Mouse (Mus musculus) frontal cortex, postnatal 36 days (tissue): ENCODE measurements around the gene Ggn.
"Not testable (repeated sequence)": the region's sequence is repeated elsewhere in the genome, so short reads cannot be mapped to it uniquely, and the experiment has no call there.

ENCODE experiments used
- DNase-seq, 2 experiments: peaks; one replicate each; pipeline ENCODE4 v3.0.0; 2022; ENCODE audit warnings: low spot score in 2 of 2

Ggn gene

GRCm38 (mm10) chr7:29162294-29162693 is 7.7 kb upstream of the Ggn start:
- no peak for DNase-seq

DNA sequence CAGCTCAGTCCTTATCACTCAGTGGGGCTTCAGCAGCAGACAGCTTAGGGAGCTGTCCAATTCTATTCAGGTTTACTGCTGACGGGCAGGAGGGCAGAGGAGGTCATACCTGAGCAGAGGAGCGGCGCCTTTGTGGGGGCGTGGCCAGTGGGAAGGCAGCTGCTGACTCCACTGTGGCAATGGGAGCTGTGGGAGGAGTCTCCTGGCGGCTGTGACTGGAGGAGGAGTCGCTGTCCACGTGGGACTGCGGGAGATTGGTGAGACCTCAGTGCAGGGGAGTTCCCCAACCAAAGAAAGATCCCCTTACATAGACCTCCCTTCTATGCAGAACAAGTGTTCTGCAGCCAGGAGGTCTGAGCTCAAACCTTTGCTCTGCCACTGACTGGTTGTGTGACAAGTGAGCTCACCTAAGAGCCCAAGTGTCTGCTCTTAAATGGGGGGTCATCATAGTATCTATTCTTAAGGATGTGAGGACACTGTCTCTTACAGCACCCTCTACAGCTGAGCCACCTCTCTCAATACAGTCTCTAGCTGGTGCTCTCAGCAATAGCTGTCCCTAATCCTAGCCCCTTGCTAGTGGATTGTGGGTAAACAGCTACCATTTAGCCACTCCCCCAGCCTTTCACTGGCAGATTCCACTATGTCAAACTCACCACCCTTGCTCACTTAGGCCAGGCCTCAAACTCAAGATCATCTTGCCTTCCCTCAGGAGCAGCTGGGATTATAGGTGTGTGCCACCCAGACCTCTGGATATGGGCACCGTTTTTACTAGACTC is 7.1 kb upstream of the Ggn start:
- DNase-seq = no peak

GRCm38 (mm10) chr7:29167656-29168055 is 2.4 kb upstream of the Ggn start:
- no peak for DNase-seq

GRCm38 (mm10) chr7:29168121-29168695 is 1.8 kb upstream of the Ggn start:
- DNase-seq = no peak

DNA sequence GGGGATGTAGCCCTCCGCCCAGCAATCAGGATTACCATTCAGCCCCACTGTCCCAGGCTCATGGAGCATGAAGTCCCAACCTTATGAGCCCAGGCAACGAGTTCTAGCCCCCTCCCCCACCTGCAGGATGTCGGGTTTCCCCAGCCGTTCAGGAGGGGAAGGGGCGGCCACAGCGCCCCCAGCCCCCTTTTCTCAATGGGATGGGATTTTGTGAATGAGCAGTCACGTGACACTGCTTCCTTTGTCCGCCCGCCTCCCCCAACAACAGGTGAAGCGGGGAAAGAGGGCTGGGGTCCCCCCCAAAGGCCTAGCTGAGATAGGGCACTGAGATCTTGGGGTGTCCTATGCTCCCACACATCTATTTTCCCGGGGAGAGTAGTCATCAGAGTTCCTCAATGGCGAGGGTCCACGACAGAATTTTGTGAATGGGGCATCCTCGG is 1.2 kb upstream of the Ggn start:
- DNase-seq = peak in 1 of 2 experiments; percentile 38

- DNase-seq = peak; percentile 85 to 88
These were observed 562 bp upstream of the Ggn start for GRCm38 (mm10) chr7:29169231-29170065.

- no peak for DNase-seq
These were observed 948 bp downstream of the Ggn start for GRCm38 (mm10) chr7:29170755-29171561.

GRCm38 (mm10) chr7:29171562-29172097 is 1.6 kb downstream of the Ggn start:
- DNase-seq = no peak

GRCm38 (mm10) chr7:29172390-29173016 is 2.5 kb downstream of the Ggn start:
- no peak for DNase-seq

GRCm38 (mm10) chr7:29178106-29178505 is 8.1 kb downstream of the Ggn start:
- no peak for DNase-seq

GRCm38 (mm10) chr7:29179323-29179722 is 9.3 kb downstream of the Ggn start:
- DNase-seq = no peak

DNA sequence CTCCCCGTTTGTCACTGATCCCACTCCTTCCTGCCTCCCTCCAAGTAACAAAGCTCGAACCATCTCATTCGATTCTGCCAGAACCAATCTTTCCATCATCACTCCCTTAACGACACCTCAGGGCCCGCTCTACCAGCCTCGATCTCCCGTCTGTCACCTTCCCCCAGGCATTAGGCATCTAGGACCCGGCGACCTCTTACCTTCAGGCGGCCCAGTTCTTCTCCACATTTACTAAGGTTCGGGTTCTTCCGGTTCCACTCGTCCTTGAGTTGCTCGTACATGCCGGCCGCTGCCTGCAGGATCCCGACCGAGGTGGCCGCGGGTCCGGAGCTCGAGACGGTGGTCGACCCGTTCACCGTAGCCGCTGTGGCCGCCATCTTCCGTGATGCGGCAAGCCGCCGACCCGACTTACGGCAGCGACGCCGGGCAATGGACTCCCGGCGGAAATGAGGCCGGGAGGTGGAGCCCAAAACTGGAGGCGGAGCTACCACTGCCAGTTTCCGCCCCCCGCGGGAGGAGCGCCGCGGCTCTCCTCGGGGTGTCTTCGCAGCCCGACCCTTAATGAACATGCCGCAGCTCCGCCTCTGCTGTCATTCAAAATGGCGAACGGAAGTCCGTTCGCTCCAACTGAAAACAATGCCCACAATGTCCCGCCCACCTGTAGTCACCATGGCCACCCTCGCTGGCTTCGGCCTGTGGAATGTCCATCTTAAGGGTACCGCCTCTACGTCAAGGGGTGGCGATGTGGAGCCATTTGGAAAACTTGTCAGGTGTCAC is 10.3 kb downstream of the Ggn start, which contains the start of gene Psmd8:
Gene Psmd8, minus strand, starts transcription at position 625 of the 777 bp plus-strand sequence.
- DNase-seq = peak; percentile 93 to 96

- no peak for DNase-seq
These were observed 10.8 kb downstream of the Ggn start for GRCm38 (mm10) chr7:29180854-29181236.

- DNase-seq = not testable (repeated sequence)
These were observed 11.3 kb downstream of the Ggn start for GRCm38 (mm10) chr7:29181323-29181722.

DNA sequence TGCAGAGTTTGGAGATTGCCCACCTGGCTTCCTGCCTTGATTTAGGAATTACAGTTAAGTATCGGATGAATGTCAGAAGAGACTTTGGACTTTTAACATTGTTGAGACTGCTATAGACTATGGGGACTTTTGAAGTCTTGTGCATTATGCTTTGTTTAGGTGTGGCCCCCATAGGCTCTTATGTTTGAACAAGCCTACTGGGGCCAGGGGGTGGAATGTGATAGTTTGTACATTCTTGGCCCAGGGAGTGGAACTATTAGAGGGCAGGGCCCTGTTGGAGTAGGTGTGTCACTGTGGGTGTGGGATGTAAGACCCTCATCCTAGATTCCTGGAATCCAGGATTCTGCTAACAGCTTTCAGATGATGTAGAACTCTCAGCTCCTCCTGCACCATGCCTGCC is 24.2 kb downstream of the Ggn start:
- DNase-seq = not testable (repeated sequence)

DNA sequence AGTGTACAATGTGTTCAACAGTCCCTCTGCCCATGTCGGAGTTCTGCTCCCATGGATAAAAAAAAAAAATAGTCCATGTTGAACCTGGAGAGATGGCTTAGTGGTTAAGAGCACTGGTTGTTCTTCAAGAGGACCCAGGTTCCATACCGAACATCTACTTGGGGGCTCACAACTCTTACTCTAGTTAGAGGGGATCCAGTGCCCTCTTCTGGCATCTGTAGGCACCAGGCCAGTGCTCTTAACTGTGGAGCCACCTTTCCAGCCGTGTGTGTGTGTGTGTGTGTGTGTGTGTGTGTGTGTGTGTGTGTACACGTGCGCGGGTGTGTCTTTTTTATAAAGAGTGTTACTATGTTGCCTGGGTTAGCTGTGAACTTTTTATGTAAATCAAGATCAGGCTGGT is 32.6 kb downstream of the Ggn start:
- no peak for DNase-seq

- not testable (repeated sequence) for DNase-seq
These were observed 41.0 kb downstream of the Ggn start for GRCm38 (mm10) chr7:29211013-29211412.

GRCm38 (mm10) chr7:29211415-29212198 is 41.6 kb downstream of the Ggn start:
- peak; percentile 38 to 39 for DNase-seq

DNA sequence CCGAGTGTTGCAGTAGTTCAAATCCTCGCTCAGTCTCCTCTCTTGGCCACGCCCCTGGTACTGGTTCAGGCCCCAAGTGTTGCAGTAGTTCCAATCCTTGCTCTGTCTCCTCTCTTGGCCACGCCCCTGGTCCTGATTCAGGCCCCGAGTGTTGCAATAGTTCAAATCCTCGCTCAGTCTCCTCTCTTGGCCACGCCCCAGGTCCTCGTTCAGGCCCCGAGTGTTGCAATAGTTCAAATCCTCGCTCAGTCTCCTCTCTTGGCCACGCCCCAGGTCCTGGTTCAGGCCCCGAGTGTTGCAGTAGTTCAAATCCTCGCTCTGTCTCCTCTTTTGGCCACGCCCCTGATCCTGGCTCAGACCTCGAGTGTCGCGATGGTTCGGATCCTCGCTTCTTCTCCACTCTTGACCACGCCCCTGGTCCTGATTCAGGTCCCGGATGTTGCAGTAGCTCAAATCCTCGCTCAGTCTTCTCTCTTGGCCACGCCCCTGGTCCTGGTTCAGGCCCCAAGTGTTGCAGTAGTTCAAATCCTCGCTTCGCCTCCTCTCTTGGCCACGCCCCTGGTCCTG is 42.3 kb downstream of the Ggn start:
- no peak for DNase-seq
